Mouse (Mus musculus): ENCODE results near the gene Golga2.
"Not testable (repeated sequence)": the region's sequence is repeated elsewhere in the genome, so short reads cannot be mapped to it uniquely, and the experiment has no call there.

The Golga2 gene

DNA sequence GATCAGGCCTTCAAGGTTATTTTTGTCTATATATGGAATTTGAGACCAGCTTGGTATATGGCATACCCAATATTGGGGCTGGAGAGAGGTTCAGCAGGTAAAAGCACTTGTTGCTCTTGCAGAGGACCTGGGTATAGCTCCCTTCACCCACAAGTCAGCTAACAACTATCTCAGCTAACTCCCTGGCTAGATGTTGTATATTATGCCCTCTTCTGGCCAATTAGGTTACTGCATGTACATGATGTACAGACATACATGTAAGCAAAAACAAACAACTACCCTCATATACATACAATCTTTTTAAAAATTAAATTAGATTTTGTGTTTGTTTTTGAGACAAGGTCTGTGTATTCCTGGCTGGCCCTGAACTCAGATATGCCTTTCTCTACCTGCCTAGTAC, 2.4 kb downstream of the Golga2 start:
- DNase-seq: no peak

DNA sequence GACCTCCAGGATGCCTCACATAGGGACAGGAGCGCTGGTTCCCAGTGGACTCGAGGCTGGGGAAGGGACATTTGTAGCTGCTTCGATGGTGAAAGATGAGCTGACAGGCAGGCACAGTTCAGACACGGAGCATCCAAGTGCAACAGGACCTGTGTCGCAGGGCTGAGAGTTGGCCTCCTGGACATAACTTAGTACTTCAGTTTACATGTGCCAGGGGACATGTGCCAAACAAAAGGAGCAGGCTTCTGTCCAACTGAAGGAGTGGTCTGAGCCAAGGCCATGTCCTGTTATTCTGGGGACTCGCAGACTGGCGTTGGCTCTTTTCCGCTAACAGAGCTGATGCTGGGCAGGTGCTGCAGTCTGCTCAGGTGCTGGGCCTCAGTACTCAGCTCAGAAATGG, 7.2 kb downstream of the Golga2 start:
- DNase-seq: peak; percentile 60 to 65

- no peak for DNase-seq
Measured at GRCm38 (mm10) chr2:32295285-32295684, 8.1 kb downstream of the Golga2 start.

GRCm38 (mm10) chr2:32295842-32296241, 8.7 kb downstream of the Golga2 start:
- DNase-seq: not testable (repeated sequence)

DNA sequence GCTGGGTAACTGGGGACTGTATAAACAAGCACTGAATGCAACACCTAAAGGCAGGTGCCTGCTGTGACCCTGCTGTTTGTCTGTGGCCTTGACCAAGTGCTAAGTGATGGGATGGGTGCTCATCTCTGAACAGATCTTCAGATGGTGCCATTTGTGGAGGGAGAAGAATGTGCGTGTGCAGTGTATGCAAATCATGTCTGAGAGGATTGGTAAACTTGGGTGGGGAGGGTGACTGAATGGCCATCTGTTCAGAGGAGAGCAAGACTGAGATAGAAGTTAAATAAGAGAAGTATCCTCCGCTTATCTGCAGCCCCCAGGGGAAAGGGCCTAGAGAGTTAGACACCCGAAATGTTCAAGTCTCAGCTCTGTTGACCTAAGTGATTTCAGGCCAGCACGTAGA, 12.3 kb downstream of the Golga2 start:
- no peak for DNase-seq

DNA sequence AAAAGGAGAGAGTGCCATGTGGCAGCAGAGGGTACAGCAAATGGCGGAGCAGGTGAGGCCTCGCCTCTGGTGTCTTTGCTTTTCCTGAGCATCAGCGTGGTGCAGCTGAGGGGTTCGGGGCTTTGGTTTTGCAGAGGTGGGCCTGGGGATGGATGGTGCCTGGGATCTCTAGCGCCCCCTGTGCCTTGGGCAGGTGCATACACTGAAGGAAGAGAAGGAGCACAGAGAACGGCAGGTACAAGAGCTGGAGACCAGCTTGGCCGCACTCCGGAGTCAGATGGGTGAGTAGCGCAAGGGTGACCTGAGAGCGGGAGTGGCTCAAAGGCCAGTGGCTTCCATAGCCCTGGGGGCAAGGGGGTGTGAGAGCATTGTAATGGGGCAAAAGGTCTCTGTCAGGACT, 15.8 kb downstream of the Golga2 start:
- no peak for DNase-seq

- peak; percentile 85 to 86 for DNase-seq
Measured at GRCm38 (mm10) chr2:32304145-32304832, 17.1 kb downstream of the Golga2 start.

DNA sequence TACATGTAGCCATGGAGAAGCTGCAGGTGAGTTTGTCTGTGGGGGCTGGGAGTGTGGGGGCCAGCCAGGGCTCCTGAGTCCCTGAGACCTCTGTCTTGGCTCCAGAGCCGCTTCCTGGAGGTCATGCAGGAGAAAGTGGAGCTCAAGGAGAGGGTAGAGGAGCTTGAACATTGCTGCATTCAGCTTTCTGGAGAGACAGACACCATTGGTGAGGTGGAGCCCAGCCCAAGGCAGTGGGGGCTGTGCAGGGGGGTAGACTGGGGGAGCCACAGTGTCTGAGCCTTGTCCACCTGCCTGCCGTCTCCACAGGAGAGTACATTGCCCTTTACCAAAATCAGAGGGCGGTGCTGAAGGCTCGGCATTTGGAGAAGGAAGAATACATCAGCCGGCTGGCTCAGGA, 18.5 kb downstream of the Golga2 start:
- peak in 1 of 2 experiments; percentile 22 for DNase-seq

GRCm38 (mm10) chr2:32306176-32306575, 19.0 kb downstream of the Golga2 start:
- DNase-seq: peak in 1 of 2 experiments; percentile 33

- DNase-seq: peak in 1 of 2 experiments; percentile 32
Measured at GRCm38 (mm10) chr2:32307247-32307798, 20.1 kb downstream of the Golga2 start.

- peak; percentile 79 to 83 for DNase-seq
Measured at GRCm38 (mm10) chr2:32307941-32308760, 21.0 kb downstream of the Golga2 start.

DNA sequence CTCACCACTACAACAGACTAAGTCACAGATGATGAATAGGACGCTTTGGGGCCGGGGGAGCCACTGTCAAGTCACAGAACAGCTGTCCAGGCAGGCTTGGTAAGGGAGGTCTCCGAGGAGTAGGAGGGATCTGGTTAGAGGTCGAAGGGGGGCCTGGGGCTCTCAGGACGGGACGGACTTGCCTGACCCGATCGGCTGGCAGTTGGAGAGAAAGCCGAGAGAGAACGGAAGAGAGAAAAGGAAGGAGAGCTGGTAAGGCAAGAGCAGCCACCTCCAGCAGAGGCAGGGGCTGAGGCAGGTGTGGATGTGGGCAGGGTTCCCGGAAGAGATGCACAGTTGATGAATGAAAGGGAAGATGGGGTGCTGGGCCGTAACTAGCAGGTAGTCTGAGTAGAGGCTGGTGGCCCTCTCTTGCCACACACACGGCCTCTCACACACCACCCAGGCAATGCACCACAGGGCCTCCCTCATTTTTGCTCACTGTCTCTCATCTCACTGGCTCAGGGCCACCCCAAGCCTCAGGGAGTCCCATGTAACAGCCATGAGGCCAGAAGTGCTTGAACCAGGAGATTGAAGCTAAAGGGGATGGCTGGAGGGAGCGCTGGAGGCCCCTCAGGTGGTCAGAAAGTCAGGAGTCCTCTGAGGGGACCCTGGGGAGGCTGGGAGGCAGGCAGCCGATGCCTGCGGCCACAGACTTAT, 21.8 kb downstream of the Golga2 start:
- peak; percentile 57 to 59 for DNase-seq

DNA sequence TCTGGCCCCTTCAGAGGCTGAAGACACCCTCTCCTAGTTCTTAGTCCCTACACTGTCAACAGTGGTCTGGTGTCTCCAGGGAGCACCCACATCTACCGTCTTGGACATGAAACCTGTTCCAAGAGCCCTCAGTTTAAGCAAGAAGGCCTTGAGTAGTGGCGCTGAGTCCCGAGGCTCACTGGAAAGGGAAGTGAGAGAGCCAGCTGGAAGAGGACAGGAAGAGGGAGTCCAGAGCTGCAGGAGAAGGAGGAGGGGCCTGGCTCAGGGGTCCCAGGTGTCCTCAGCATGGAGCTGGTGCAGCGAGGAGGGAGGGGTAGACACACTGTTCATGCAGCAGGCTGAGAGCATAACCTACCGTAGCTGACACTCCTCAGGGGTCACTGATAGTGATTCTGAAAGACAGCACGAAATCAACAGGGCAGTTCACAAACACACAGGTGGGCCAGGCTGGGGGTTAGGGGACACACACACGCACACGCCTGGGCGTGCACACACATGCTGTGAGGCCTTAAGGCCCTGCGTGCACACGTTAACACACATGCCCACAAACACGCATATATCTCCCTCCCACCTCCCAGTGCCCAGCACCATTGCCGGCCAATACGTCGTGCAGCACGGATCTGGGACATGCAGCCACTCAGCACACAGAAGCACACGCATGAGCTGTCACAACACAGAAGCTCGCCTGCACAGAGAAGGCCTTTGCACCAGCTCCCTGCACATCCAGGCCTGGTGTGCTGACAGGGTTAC, 23.1 kb downstream of the Golga2 start:
- DNase-seq: peak in 1 of 2 experiments; percentile 28

- DNase-seq: peak in 1 of 2 experiments; percentile 21
Measured at GRCm38 (mm10) chr2:32311443-32312317, 24.5 kb downstream of the Golga2 start.

DNA sequence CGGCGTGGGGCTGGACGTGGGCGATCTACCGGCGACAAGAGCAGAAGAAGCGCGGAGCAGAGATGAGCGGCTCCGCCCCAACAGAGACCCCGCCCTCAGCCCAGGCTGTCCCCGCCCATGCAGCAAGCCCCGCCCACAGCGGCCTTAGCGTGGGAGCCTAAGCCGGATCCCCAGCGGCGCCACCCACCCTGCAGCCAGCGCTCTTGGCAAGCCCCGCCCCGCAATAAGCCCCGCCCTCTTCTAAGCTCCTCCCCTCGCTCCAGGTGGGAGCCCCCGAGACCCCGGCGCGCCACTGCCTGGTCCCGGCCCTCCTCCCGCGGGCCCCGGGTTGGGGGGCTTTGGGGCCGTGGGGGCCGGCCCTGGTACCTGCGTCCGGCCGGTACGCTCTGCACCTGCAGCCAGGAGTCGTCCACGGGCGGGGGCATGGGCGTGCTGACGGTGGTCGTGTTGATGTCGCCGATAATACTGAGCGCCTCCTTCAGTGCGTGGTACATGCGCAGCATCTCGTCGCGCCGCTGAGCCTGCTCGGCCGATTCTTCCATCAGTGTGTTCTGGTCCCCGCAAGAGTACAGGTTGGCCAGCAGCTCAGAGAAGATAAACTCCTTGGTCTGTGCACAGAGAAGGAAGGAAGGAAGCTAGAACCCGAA, 25.3 kb downstream of the Golga2 start:
- DNase-seq: peak in 1 of 2 experiments; percentile 66

DNA sequence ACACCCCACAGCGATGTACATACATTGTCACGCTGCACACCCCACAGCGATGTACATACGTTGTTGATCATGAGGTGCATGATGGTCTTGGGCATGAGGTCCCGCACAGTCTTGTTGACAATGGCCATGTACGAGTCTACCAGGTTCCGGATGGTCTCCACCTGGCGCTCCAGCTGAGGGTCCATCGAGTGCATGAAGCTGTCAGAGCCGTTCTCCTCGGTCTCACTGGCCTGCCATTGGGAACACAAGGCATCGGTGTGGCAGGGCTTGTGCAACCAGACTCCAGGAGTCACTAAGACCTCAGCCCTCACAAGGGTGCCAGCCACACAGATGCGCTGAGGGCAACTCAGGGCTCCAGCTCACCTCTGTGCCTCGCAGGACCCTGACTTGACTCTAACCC, 27.6 kb downstream of the Golga2 start:
- no peak for DNase-seq

- peak; percentile 19 to 27 for DNase-seq
Measured at GRCm38 (mm10) chr2:32315751-32316150, 28.6 kb downstream of the Golga2 start.

GRCm38 (mm10) chr2:32316887-32317656, 29.9 kb downstream of the Golga2 start:
- DNase-seq: peak in 1 of 2 experiments; percentile 38

DNA sequence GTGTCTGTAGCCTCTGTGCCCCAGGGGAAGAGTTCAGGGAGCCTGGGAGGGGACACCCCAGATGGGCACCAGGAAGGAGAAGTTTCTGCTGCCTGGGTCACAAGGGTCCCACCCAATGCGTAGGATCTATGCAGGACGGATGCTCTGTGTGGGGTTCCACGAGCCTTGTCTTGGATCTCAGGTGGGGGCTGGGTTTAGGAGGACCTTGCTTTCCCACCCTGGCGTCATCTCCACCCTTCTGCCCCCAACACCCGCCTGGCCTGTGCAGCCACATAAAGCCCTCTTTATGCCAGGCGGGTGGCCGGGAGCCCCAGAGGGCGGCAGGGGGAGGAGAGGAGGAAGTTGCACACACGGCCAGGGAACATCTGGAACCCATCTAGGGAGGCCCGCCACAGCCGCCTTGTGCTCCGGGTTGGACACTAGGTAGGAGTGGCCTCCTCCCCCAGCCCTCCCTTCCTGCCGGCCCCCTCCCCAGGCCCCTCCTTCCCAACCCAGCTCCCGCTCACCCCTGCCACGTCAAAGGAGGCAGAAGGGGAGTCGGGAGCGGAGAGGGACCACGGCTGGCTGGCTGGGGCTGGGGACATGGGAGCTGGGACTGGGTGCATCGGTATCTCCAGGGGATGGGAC, 30.7 kb downstream of the Golga2 start:
- peak in 1 of 2 experiments; percentile 32 for DNase-seq

All from cerebellum, adult 18-20 months (tissue).